Mouse (Mus musculus): ENCODE measurements at regions not wholly inside any gene's neighbourhood (a gene's known extent, or its start where the extent isn't known, plus 50 kb on each side); places are given as distances from the start of the nearest gene placed in this dataset.

DNA sequence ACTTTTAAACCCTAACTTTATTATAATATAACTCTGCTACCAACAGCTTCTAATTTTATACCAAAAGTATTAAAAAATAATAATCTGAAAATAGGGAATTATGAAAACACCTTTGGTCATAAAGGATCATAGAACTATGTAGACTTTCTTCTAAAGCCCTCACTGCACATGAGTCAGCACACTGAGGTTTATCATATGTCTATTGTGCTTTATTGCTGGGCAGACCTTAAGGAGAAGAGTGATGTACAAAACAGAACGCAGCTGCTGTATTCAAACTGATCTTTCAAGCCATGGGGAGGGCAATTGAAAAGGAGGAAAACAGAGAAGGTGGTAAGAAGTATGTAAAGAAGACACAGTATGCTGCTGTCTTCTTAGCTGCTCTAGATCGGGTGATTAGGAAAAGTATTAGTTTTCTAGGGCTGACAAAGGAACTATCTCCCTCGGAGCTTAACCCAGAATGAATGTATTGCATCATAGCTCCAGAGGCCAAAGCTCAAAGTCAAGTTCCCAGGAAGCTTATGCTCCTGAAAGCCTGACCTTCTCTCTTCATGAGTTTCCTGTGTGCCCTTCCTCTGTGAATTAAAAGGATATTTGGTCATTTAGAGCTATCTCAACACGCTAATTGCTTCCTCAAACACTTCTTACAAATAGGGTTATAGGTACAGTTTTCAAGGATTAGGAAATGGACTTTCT lies 103.5 kb downstream of the Spry2 start:
- intact Hi-C loops (cut with DNase I; ENCODE audit: low total_unique reads) = no loop called here
- no peak for DNase-seq

DNA sequence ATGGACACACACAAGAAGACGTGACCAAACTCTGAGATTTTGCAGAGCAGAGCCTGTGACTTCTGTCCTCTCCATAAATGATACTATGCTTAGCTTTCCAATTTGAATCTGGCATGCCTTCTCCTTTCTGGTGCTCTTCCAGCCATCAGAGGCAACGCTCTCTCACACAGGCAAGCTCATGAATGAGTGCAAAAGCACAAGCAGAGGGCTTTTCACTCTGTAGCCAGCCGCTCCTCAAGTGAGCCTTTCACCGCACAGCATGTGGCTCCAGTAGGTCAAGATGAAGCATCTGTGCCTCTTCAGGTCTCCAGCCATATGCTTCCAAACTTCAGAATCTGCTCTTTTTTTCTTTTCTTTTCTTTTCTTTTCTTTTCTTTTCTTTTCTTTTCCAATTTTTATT lies 106.2 kb downstream of the Spry2 start:
- no peak for DNase-seq
- intact Hi-C loops (cut with DNase I; ENCODE audit: low total_unique reads) = no loop called here

DNA sequence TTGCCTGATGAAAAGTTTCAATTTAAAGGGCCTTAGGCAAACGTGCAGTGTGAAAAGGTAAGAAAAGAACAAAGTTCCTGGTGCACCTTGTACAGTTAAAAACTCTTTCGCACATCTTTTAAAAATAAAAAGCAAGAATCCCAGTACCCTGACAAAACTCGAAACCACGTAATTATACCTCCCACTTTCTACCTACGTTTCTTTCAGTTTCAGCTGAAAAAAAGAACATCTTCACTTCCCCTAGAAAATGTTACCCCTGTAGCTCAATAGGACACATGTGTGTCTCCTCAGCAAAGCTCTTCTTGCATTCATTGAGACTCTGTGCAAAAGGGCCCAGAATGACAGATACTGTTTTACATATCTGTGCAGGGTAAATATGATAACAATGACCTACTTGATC lies 113.2 kb downstream of the Spry2 start:
- no peak for DNase-seq
- intact Hi-C loops (cut with DNase I; ENCODE audit: low total_unique reads) = no loop called here

DNA sequence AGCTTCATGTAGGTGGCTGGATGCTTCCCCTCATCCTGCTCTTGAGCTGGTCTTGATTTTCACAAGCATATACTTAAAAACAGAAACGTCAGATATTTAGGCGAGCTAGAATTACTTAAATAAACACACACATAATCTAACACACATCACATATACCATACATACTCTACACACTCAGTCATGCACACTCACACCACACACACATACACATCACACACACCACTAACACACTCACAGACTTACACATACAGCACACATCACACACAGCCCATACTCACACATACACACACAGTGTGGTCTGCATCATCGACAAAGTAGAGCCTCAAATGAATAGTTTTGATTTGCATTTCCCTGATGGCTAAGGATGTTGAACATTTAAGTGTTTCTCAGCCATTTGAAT lies 116.9 kb downstream of the Spry2 start:
- intact Hi-C loops (cut with DNase I; ENCODE audit: low total_unique reads) = no loop called here
- no peak for DNase-seq

DNA sequence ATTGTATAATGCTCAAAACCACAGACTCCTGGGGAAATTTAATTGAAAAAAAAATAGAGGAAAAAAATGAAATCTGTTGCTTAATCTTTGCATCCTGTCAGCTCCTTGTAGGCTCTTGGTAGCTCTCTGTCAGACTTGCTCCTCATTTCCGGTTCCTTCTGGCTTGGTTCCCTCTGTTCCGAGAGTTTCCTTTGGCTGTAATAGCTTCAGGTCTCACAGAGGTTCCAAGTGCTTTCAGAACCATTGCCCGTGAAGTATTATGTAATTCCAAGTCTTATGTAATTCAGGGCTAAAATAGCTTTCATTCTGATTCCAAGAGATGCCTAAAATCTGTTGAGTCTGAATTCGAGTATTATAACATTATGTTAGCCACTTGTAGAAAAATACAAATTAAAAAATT lies 117.3 kb downstream of the Spry2 start:
- intact Hi-C loops (cut with DNase I; ENCODE audit: low total_unique reads) = no loop called here
- peak; percentile 54 for DNase-seq

DNA sequence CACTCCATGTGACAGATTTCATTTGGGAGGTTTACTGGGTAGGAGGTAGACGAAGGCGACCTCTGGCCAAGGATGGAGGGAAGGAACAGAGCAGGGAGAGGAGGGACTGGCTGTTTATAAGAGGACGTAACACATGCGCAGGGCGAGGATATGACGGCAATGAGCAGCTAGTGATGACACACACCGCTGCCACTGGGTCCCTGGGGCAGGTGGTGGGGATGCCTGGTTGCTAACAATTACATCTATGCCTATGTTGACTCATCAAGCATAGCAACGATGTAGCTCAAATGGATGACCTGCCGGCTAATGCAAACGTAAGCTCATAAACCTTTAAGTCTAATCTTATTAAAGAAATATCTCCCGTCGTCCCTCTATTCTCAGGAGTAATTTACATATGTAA lies 122.9 kb downstream of the Spry2 start:
- intact Hi-C loops (cut with DNase I; ENCODE audit: low total_unique reads) = no loop called here
- no peak for DNase-seq

DNA sequence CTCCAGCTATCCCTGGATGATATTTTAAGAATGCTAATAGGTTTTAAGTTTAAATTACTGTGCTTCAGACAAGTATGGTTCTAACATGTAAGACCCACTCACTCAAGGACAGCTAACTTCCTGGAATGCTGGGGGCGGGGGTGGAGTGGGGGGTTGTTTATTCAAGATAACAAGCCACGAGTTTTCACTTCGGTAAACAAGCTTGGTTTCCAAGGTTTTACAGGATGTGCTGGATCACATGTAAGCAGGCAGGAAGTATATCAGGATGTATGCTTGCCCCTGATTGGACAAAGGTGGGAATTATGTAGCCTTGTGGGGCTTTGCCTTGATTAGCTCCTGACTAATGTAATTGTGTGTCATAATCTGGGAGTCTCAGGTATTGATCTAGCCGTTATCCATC lies 129.5 kb downstream of the Spry2 start:
- DNase-seq = no peak
- intact Hi-C loops (cut with DNase I; ENCODE audit: low total_unique reads) = no loop called here

DNA sequence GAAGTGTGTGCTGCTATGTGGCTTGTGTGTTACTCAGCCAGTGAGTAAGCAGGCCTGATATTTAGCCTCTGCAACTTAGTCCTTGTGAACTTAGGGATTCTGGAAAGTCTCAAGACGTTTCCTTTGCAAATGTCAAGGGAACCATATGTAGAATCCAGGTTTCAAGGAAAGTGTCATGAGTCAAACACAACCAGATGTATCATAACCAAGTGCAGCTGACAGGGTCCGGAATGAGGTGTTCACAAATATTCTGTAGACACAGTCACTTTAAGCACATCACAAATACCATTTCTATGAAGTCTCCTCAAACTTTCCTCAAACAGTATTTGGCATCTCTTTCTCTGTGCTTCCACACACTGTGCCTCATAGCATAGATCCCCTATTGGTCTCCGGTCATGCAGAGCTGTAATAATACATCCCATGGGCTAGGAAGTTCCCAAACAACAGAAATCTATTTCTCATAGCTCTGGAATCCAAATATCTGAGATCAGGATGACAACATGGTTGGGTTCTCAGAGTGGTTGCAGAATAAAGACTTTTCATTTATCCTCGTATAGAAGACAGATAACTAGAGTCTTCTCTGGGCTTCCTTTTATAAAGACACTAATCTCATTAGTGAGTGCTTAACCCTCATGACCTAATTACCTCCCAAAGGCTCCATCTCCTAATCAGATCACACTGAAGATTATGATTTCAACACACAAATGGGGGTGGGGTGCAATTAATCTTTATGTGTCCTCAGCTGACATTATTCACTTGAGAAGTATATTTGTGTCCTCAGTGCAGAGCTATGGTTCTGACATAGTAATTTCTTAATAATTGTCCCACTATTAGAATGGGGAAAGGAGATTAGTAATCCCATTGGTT lies 143.9 kb downstream of the Spry2 start:
- no peak for DNase-seq
- intact Hi-C loops (cut with DNase I; ENCODE audit: low total_unique reads) = no loop called here

DNA sequence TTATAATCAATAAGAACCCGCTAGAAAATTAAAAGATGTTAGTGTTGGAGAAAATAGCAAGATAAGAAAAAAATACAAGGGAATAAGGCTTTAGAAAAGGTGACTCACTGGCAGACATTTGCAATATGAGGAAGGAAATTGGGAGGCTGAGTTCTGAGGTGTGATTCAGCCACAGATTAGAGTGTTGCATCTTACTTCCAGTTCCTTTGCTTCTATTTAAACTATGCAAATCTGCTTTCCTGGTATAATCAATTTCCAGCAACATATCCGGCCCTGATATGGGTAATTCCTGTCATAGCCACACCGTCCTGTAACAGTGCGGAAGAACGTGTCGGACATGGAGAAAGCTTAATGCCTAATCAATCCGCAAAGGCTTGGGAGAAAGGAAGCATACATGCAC lies 144.9 kb downstream of the Spry2 start:
- intact Hi-C loops (cut with DNase I; ENCODE audit: low total_unique reads) = no loop called here
- DNase-seq = no peak

DNA sequence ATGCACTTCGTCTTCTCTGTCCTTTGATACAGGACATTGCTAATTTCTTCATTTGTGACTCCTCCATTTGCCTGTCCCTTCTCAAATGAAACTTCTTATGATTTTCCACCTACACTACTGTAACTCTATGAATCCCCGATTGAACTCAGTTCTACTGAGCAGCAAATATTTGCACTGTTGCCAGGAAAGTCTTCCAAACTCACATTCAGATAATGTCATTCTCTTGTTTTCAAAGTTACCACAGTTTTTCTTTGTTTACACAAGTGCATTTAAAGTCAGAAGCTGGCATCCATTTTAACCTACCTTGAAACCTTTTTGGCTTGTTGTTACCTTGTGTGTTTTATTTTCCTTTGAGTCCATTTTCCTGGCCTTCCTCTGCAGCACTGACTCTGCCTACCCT lies 152.0 kb downstream of the Spry2 start:
- intact Hi-C loops (cut with DNase I; ENCODE audit: low total_unique reads) = loop anchor here (5.0 kb wide), 1 partner anchor 148 kb away; no protein-coding TSS in a partner anchor
- no peak for DNase-seq

DNA sequence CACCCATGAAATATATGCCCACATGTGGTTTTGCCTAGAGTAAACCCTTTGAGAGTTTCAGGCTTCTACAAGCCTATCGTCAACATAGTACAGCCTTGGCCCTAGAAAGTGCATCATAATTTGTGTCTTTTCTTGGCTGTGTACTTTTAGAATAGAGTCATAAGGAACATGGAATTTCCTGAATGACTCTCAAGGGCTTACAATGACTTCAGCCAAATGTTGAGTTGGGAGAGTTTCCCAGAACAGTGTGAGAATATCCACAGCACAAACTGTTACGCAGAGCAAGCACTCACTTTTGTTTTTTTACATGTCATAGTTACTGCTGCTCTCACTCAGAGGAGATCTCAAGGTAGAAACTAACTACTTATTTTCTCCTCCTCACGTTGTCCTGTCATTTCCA lies 152.5 kb downstream of the Spry2 start:
- intact Hi-C loops (cut with DNase I; ENCODE audit: low total_unique reads) = loop anchor here (5.0 kb wide), 1 partner anchor 148 kb away; no protein-coding TSS in a partner anchor

DNA sequence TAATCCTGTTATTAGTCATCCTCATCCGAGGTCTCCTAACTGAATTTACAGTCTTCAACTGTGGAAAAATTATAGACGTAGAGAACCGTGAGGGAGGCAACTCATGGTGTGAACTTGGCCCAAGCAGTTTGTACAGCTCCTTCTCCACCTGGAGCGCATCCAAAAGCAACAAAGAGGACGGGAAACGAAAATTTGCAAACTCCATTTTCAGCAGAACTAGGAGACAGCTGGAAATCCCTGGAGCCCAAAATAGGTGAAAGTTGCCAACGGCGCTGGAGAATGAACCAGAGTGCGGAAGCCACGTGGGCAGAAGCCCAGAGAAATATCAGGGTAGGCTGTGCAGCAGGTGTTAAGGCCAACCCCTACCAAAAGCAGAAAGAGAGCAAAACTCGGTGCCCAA lies 155.7 kb downstream of the Spry2 start:
- intact Hi-C loops (cut with DNase I; ENCODE audit: low total_unique reads) = loop anchor here (5.0 kb wide), 1 partner anchor 151 kb away; no protein-coding TSS in a partner anchor

More for the DNA sequence above, 152.5 kb downstream of the Spry2 start:
- DNase-seq = peak; percentile 11

DNA sequence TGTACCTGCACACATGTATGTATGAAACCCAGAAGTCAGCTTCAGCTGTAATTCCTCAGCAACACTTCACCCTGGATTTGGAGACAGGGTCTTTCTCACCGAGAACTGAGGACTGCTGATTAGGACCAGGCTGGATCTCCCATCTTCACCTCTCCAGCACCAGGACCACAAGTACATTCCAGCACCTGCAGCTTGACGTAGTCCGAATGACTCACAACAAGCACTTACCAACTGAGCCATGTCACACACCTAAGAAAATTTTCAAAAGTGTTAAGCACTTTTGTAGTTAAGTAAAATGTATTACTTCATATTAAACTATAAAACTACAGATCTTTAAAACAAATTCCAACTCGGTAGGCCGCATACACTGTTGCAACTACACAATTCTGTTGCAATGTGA lies 158.1 kb downstream of the Spry2 start:
- intact Hi-C loops (cut with DNase I; ENCODE audit: low total_unique reads) = no loop called here

More for the DNA sequence above, 155.7 kb downstream of the Spry2 start:
- DNase-seq = peak; percentile 60

DNA sequence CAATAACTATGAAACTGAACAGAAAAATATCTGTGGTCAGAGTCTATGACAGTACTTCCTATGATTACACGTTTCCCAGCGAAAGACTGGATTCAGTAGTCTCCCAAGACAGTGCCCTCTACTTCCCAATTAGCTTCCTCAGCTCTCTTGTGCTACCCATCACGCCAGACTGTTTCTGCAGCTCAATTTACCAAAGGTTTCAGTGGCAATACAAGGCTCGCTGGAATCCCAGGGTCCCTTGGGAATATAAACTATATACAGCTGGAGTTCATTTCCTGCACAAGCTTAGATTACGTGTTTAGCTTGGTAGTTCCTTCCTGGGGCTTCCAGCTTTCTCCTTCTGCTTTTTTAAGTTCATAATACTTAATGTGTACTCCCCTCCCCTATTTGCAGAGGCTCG lies 160.3 kb downstream of the Spry2 start:
- no peak for DNase-seq
- intact Hi-C loops (cut with DNase I; ENCODE audit: low total_unique reads) = no loop called here

More for the DNA sequence above, 158.1 kb downstream of the Spry2 start:
- no peak for DNase-seq

DNA sequence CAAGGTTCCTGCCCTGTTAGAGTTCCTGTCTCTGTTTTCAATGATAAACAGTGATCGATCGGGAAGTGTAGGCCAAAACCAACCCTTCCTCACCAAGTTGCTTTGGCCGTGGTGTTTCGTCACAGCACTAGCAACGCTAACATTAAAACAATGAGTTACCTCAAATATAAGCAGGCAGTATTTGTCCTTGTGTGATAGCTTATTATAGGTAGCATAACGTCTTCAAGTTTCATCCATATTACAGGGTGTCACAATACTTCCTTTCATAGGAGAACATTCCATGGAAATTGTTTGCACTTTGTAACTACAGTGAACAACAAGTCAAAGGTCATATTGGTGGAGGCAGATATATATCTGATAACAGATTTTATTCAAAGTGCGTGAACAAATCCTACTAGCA lies 162.3 kb downstream of the Spry2 start:
- intact Hi-C loops (cut with DNase I; ENCODE audit: low total_unique reads) = no loop called here
- DNase-seq = no peak

DNA sequence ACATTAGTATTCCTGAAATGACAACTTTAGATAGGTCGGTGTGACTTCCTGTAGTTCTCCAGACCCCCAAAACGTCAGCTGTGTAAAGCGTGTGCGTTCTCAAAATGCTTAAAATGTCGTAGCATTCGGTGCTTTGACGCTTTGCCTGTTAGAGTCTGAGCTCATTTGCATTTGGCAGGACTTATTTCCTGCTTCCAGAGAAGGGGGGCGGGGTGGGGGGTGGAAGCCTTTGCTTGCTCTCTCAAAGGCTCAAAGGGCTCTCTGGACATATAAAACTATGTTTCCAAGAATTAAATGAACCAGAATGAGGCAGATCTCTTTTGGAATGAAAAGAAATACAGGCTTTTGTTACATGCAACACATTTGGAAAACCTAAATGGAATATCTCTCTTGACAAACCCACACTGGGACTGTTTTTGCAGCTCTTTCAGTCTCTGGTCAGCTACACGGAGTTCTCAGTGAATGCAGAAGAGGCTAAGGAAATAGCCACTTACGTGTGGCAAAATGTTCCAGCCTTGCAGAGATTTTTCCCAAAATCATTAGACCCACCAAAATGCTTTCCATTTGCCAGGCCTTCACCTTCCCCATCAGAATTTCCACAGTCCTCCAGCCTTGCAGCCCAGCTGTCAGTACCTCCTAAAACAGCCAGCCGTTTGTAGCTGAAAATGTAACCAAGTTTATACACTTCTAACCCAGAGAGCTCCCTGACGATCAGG lies 163.4 kb downstream of the Spry2 start:
- intact Hi-C loops (cut with DNase I; ENCODE audit: low total_unique reads) = no loop called here
- peak; percentile 27 for DNase-seq

DNA sequence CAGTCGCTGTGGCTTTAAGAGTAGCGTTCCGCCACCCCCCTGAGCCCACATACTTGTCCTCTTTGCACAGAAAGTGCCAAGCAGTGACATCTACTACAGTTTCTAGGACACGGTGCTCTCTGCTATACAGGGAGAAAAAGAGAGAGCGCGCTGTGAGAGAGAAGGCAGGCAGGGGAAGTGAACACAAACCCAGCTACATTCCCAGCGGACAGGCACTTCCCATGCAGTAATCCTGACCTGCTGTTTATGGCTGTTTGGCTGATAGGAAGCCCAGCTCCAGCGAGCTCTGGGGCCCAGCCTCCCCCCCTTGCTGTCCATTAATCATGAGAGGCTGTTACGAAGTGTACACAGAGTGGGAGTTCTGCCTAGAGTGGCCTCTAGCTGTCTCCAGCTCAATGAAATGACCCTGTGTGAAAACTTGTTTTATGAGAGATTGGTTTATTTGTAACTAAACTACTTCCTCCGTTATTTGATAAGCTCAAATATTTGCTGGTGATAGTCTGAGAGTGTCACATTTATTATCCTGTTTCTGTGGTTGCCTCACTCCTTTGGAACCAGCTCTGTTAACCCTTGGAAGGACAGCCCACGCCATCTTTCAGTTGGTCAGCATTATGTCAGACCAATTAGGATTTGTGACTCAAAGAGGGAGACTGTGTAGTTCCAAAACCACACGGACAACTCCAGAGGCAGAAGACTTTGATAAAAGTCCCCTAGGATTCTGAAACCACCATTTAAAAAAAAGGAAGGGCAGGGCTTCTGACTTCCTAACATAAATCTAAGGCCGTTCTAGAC lies 164.2 kb downstream of the Spry2 start:
- peak; percentile 78 for DNase-seq
- intact Hi-C loops (cut with DNase I; ENCODE audit: low total_unique reads) = no loop called here

DNA sequence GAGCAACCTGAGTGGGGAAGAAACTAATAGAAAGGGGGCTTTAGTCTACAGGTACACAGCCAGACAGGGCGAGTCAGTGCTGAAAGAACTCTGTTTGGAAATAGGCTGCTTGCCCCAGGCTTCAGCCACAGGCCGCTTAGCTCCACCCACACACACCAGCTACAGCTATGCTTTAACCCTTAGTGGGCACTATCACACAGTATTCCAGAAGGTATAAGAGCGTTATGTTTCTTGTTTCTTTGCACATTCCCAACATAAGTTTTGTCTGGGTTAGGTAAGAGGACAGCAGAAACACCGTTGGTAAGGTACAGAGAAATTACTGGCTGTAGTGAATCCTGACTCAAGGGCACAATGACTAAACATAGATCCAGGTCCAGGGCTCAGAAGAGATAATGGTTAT lies 165.8 kb downstream of the Spry2 start:
- peak; percentile 16 for DNase-seq

DNA sequence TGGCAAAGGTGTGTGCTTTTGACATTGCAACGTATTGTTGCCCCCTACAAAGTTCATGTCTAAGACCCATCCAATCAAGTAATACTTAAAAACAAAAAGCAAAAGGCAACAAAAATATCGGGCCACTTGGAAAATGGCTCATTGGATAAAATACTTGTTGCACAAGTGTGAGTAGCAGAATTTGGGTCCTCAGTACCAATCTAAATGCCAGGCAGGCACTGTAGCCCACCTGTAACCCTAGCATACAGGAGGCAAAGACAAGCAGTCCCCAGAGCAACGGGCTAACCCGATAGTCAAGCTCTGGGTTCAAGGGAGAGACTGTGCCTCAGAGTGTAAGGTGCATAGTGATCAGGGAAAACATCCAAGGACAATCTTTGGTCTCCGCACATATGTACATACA lies 167.8 kb downstream of the Spry2 start:
- intact Hi-C loops (cut with DNase I; ENCODE audit: low total_unique reads) = no loop called here
- no peak for DNase-seq

More for the DNA sequence above, 165.8 kb downstream of the Spry2 start:
- intact Hi-C loops (cut with DNase I; ENCODE audit: low total_unique reads) = no loop called here

All from gastrocnemius, postnatal 14 days (tissue).